Comparison of ENCODE assay signal across 16 mouse cellular contexts in genomic region chr6:61230058-61230718, GRCm38 (mm10). TPM values are rescaled to one million over a fixed set of nuclear protein-coding genes. Genes with fewer than 3 reads are reported as not detected.
"Had no signal": no experiment of that assay in that cellular context is flagged by ENCODE, and none has a peak within 500 bp of the region (broad histone marks: within the 10 kb centered on the region; RNA-seq: fewer than 3 reads in every experiment).

No protein-coding gene starts in this region.

- H3K27ac ChIP-seq: kidney, postnatal 0 days; limb, embryonic 12.5 days; liver, embryonic 13.5 days; macrophage; midbrain, embryonic 13.5 days; stomach, postnatal 0 days had no signal

- H3K9me3 ChIP-seq: limb, embryonic 12.5 days; liver, embryonic 13.5 days; megakaryocyte, embryonic 14.5 days; midbrain, embryonic 13.5 days had no signal

- DNase-seq: kidney, adult 9 months; kidney, postnatal 36 days; layer of hippocampus, adult 9-11 months; liver; liver, embryonic 13.5 days; liver, postnatal 0 days; right cerebral cortex, postnatal 25 days; thymus, postnatal 4 days had no signal

- H3K4me1 ChIP-seq: liver, embryonic 13.5 days had no signal

- ATAC-seq: intestine, postnatal 0 days; liver, postnatal 0 days; lung, postnatal 0 days; midbrain, embryonic 13.5 days had no signal

- H3K27me3 ChIP-seq: limb, embryonic 12.5 days; liver, embryonic 13.5 days; megakaryocyte, embryonic 14.5 days; midbrain, embryonic 13.5 days had no signal

- H3K4me2 ChIP-seq: limb, embryonic 12.5 days; liver, embryonic 13.5 days; midbrain, embryonic 13.5 days had no signal

- H3K36me3 ChIP-seq: limb, embryonic 12.5 days; liver, embryonic 13.5 days; midbrain, embryonic 13.5 days had no signal

- H3K4me3 ChIP-seq: limb, embryonic 12.5 days; liver, embryonic 13.5 days; megakaryocyte, embryonic 14.5 days; midbrain, embryonic 13.5 days had no signal

- H3K9ac ChIP-seq: limb, embryonic 12.5 days; liver, embryonic 13.5 days; liver, postnatal 0 days; midbrain, embryonic 13.5 days had no signal

RNA-seq across cellular contexts. Expression of gene Ccser1, which starts 50.1 kb away (rescaled TPM):
- polyA plus RNA-seq: macrophage had no signal
